Mouse (Mus musculus) heart, embryonic 14.5 days (tissue): ENCODE results near the gene Rnasek. TPM values are rescaled to one million over a fixed set of nuclear protein-coding genes. Genes with fewer than 3 reads are reported as not detected.
A peak's percentile ranks its signal among the peaks of the same experiment; 100 is the strongest.

Experiments used
- ATAC-seq: fragments of 200-750 bp; cut with Nextera tagmentation; 2 replicates; pipeline ENCODE4 v1.8.0; 2017; ENCODE audit warnings: low read depth, moderate TSS enrichment; ENCODE audit not compliant: insufficient number of reproducible peaks, insufficient read depth, low FRiP score
- H3K27ac ChIP-seq, 2 experiments: fragments of 200-500 bp in 1 of 2; fragments of 300-500 bp in 1 of 2; sonication (generic) in 1 of 2; replicated peaks in 1 of 2; 2 replicates each; pipeline ENCODE4 v1.5.1; 2012 to 2014; ENCODE audit warnings: low read depth in 2 of 2, low read length in 2 of 2, control low read depth in 1 of 2, mild to moderate bottlenecking in 1 of 2, mixed read lengths in 1 of 2; ENCODE audit not compliant: control insufficient read depth in 1 of 2, insufficient read depth in 1 of 2
- H3K27me3 ChIP-seq: fragments of 300-500 bp; sonication (generic); 2 replicates; pipeline ENCODE4 v1.6.1; 2014; ENCODE audit warnings: mild to moderate bottlenecking, low read length, control low read depth; ENCODE audit not compliant: control insufficient read depth, insufficient read depth
- H3K36me3 ChIP-seq: fragments of 300-500 bp; sonication (generic); 2 replicates; pipeline ENCODE4 v1.6.1; 2014; ENCODE audit warnings: mild to moderate bottlenecking, control low read depth, low read length, mixed read lengths; ENCODE audit not compliant: control insufficient read depth, insufficient read depth
- H3K4me1 ChIP-seq, 2 experiments: fragments of 200-500 bp in 1 of 2; fragments of 300-500 bp in 1 of 2; sonication (generic) in 1 of 2; 2 replicates each; pipeline ENCODE4 v1.6.1; 2012 to 2014; ENCODE audit warnings: low read length in 2 of 2, control low read depth in 1 of 2, mixed read lengths in 1 of 2; ENCODE audit not compliant: control insufficient read depth in 2 of 2, insufficient read depth in 2 of 2
- H3K4me2 ChIP-seq: fragments of 300-500 bp; sonication (generic); 2 replicates; pipeline ENCODE4 v1.6.1; 2014; ENCODE audit warnings: mild to moderate bottlenecking, low read length
- H3K4me3 ChIP-seq, 2 experiments: fragments of 200-500 bp in 1 of 2; fragments of 300-500 bp in 1 of 2; sonication (generic) in 1 of 2; 2 replicates each; pipeline ENCODE4 v1.5.1; 2012 to 2014; ENCODE audit warnings: low read length in 2 of 2, mild to moderate bottlenecking in 2 of 2, control low read depth in 1 of 2, low read depth in 1 of 2, moderate library complexity in 1 of 2; ENCODE audit not compliant: control insufficient read depth in 1 of 2, insufficient read depth in 1 of 2
- H3K9ac ChIP-seq: fragments of 300-500 bp; sonication (generic); 2 replicates; pipeline ENCODE4 v1.6.1; 2014; ENCODE audit warnings: mild to moderate bottlenecking, low read length
- H3K9me3 ChIP-seq: fragments of 300-500 bp; sonication (generic); 2 replicates; pipeline ENCODE4 v1.6.1; 2016; ENCODE audit warnings: low read length, control low read depth; ENCODE audit not compliant: control insufficient read depth
- WGBS: fragments of 180-500 bp; shearing (Covaris S2); extraction: QIAGEN DNeasy Blood & Tissue Kit; methylation state at CpG from one replicate; pipeline ENCODE4 v1.1.7; 2014; 5-methylcytosine and 5-hydroxymethylcytosine counted together
- polyA plus RNA-seq: library from polyadenylated mRNA; unstranded; fragments of >200 nt; fragmentation: Nextera tagmentation; extraction: Ambion mirVana; gene quantifications from 2 replicates; pipeline ENCODE4 v1.2.1, GENCODE M21; 2014

Rnasek gene
- polyA plus RNA-seq, 1 experiment from 2014 or later: 240 TPM

- Histone ChIP-seq H3K27me3 (peaks cover 59% of the 10 kb centered on the region), H3K4me1 (peaks cover 4 to 19% of the 10 kb centered on the region in 2 experiments; a peak in 3 of 4 replicates), H3K36me3 (no peaks in the 10 kb centered on the region), H3K9me3 (no peaks in the 10 kb centered on the region), H3K4me2 (no peak overlapping the region), H3K4me3 (no peak overlapping the region), H3K27ac (no peak overlapping the region), H3K9ac (no peak overlapping the region)
- 63% methylated on average over 3 of the region's 3 CpGs for WGBS
- ATAC-seq: no peak
Observed at GRCm38 (mm10) chr11:70216103-70216502, 23.5 kb downstream of the Rnasek start.

GRCm38 (mm10) chr11:70215301-70215700 is 24.3 kb downstream of the Rnasek start:
- Histone ChIP-seq H3K4me1 (peaks cover 3 to 19% of the 10 kb centered on the region in 2 experiments; a peak in 3 of 4 replicates), H3K9ac (no peak overlapping the region), H3K36me3 (no peaks in the 10 kb centered on the region), H3K4me2 (no peak overlapping the region), H3K27ac (no peak overlapping the region), H3K4me3 (no peak overlapping the region), H3K27me3 (peaks cover 65% of the 10 kb centered on the region), H3K9me3 (no peaks in the 10 kb centered on the region)
- no peak for ATAC-seq
- 15% methylated on average over 22 of the region's 22 CpGs for WGBS

- no peak for ATAC-seq
- Histone ChIP-seq H3K27ac (no peak overlapping the region), H3K4me1 (peaks cover 0 to 14% of the 10 kb centered on the region in 2 experiments; a peak in 3 of 4 replicates), H3K9ac (no peak overlapping the region), H3K4me3 (peak overlapping the region; percentile 29 to 33; a peak in 3 of 4 replicates), H3K9me3 (no peaks in the 10 kb centered on the region), H3K4me2 (peak overlapping the region; percentile 63), H3K27me3 (peaks cover 65% of the 10 kb centered on the region), H3K36me3 (no peaks in the 10 kb centered on the region)
- 6% methylated on average over 18 of the region's 18 CpGs for WGBS
Observed at GRCm38 (mm10) chr11:70214856-70215209, 24.8 kb downstream of the Rnasek start.

- ATAC-seq: no peak
- peak overlapping the region; percentile 63 for H3K4me2 ChIP-seq
- peaks cover 0 to 13% of the 10 kb centered on the region in 2 experiments; a peak in 3 of 4 replicates for H3K4me1 ChIP-seq
- H3K36me3 ChIP-seq: no peaks in the 10 kb centered on the region
- no peak overlapping the region for H3K27ac ChIP-seq
- no peaks in the 10 kb centered on the region for H3K9me3 ChIP-seq
- WGBS: 1% methylated on average over 46 of the region's 46 CpGs
- peak overlapping the region; percentile 29 to 33 for H3K4me3 ChIP-seq
- H3K27me3 ChIP-seq: peaks cover 65% of the 10 kb centered on the region
- peak overlapping the region; percentile 25; the same call in 1 of the 2 replicates for H3K9ac ChIP-seq
Observed at GRCm38 (mm10) chr11:70214191-70214855, 25.3 kb downstream of the Rnasek start.

- ATAC-seq: no peak
- 8% methylated on average over 26 of the region's 26 CpGs for WGBS
- peaks cover 65% of the 10 kb centered on the region for H3K27me3 ChIP-seq
- peak overlapping the region; percentile 63 for H3K4me2 ChIP-seq
- peak overlapping the region in 1 of 2 experiments; percentile 33; a peak in 3 of 4 replicates for H3K4me3 ChIP-seq
- peak overlapping the region; percentile 25; the same call in 1 of the 2 replicates for H3K9ac ChIP-seq
- no peaks in the 10 kb centered on the region for H3K36me3 ChIP-seq
- H3K9me3 ChIP-seq: no peaks in the 10 kb centered on the region
- H3K27ac ChIP-seq: no peak overlapping the region
- H3K4me1 ChIP-seq: peaks cover 0 to 13% of the 10 kb centered on the region in 2 experiments; a peak in 3 of 4 replicates
Observed at GRCm38 (mm10) chr11:70213736-70214135, 25.9 kb downstream of the Rnasek start.

GRCm38 (mm10) chr11:70212896-70213295 is 26.7 kb downstream of the Rnasek start:
- no peak overlapping the region for H3K27ac ChIP-seq
- H3K4me1 ChIP-seq: peaks cover 0 to 13% of the 10 kb centered on the region in 2 experiments; a peak in 3 of 4 replicates
- H3K4me3 ChIP-seq: no peak overlapping the region
- ATAC-seq: no peak
- H3K36me3 ChIP-seq: no peaks in the 10 kb centered on the region
- H3K9ac ChIP-seq: no peak overlapping the region
- no peak overlapping the region for H3K4me2 ChIP-seq
- 10% methylated on average over 9 of the region's 9 CpGs for WGBS
- H3K27me3 ChIP-seq: peaks cover 65% of the 10 kb centered on the region
- H3K9me3 ChIP-seq: no peaks in the 10 kb centered on the region

- Histone ChIP-seq H3K4me1 (peaks cover 0 to 13% of the 10 kb centered on the region in 2 experiments; a peak in 3 of 4 replicates), H3K27me3 (peaks cover 61% of the 10 kb centered on the region), H3K4me3 (peak within 1 kb of the TSS in 1 of 2 experiments; percentile 33; a peak in 1 of 4 replicates), H3K9ac (no peak within 1 kb of the TSS), H3K4me2 (0 out of 2 replicates have a peak within 1 kb of the TSS, but pooled peaks have one; percentile 63), H3K27ac (no peak within 1 kb of the TSS), H3K36me3 (no peaks in the 10 kb centered on the region), H3K9me3 (no peaks in the 10 kb centered on the region)
- 53% methylated on average over 6 of the region's 6 CpGs for WGBS
- ATAC-seq: no peak
Observed at GRCm38 (mm10) chr11:70212423-70212822, 27.2 kb downstream of the Rnasek start, which contains the start of gene Slc16a11. Gene Slc16a11, plus strand, starts transcription at chr11:70212752.
